Mouse (Mus musculus) CH12.LX (cell line): Measurements from ENCODE around the gene Cacna2d2. TPM values are rescaled to one million over a fixed set of nuclear protein-coding genes. Genes with fewer than 3 reads are reported as not detected.

Experiments
- DNase-seq: peaks from one replicate; pipeline ENCODE4 v3.0.0-alpha.2; 2013; ENCODE audit errors: extremely low read depth
- H3K27ac ChIP-seq: 2 replicates; pipeline ENCODE4 v1.5.1; 2012; ENCODE audit warnings: low read depth, mild to moderate bottlenecking, control low read depth, moderate library complexity; ENCODE audit not compliant: insufficient read depth
- H3K27me3 ChIP-seq: replicated peaks from 2 replicates; pipeline ENCODE3; 2012; ENCODE audit warnings: inconsistent platforms
- H3K36me3 ChIP-seq, 2 experiments: replicated peaks in 1 of 2; 2 replicates each; pipeline versions ENCODE3 to v1.6.1; 2012; ENCODE audit warnings: inconsistent platforms in 1 of 2, low read length in 1 of 2, mild to moderate bottlenecking in 1 of 2, mixed read lengths in 1 of 2, moderate library complexity in 1 of 2; ENCODE audit not compliant: control insufficient read depth in 1 of 2, insufficient read depth in 1 of 2
- H3K4me1 ChIP-seq, 2 experiments: 2 replicates each; pipeline ENCODE4 v1.6.1; 2012; ENCODE audit warnings: inconsistent platforms in 1 of 2, moderate library complexity in 1 of 2; ENCODE audit not compliant: insufficient read depth in 2 of 2, control insufficient read depth in 1 of 2
- H3K4me2 ChIP-seq: 2 replicates; pipeline ENCODE4 v1.6.1; 2012; ENCODE audit warnings: low read depth, mild to moderate bottlenecking, control low read depth; ENCODE audit not compliant: poor library complexity, insufficient read depth, severe bottlenecking
- H3K4me3 ChIP-seq, 3 experiments: fragments of 150-350 bp in 1 of 3; sonication (generic) in 1 of 3; replicated peaks in 1 of 3; 2 replicates each; pipeline versions ENCODE3 to v1.5.1; 2011 to 2012; ENCODE audit warnings: low read depth in 2 of 3, low read length in 2 of 3, mild to moderate bottlenecking in 2 of 3, moderate library complexity in 2 of 3, control low read depth in 1 of 3, improper control_type of control experiment in 1 of 3, inconsistent platforms in 1 of 3, mixed read lengths in 1 of 3; ENCODE audit not compliant: poor library complexity in 1 of 3
- H3K79me2 ChIP-seq: replicated peaks from 2 replicates; pipeline ENCODE4 v1.6.1; 2012; ENCODE audit warnings: mild to moderate bottlenecking, moderate library complexity; ENCODE audit not compliant: control insufficient read depth, poor library complexity, insufficient read depth, severe bottlenecking; ENCODE audit errors: extremely low read depth
- H3K9ac ChIP-seq: 2 replicates; pipeline ENCODE4 v1.6.1; 2012; ENCODE audit warnings: low read depth, mild to moderate bottlenecking, control low read depth, moderate library complexity; ENCODE audit not compliant: insufficient read depth
- H3K9me3 ChIP-seq: replicated peaks from 2 replicates; pipeline ENCODE3; 2012; ENCODE audit warnings: low read length, inconsistent platforms, mixed read lengths
- ELF1 ChIP-seq: IDR thresholded peaks from 2 replicates; pipeline ENCODE4 v1.6.1; 2014; ENCODE audit warnings: low read depth, mild to moderate bottlenecking, inconsistent platforms, low read length, improper control_type of control experiment
- ETS1 ChIP-seq: conservative IDR thresholded peaks from 2 replicates; pipeline ENCODE4 v1.6.1; 2012; ENCODE audit warnings: low read depth, mild to moderate bottlenecking, inconsistent platforms, low read length, improper control_type of control experiment, moderate library complexity
- GABPA ChIP-seq: IDR thresholded peaks from 2 replicates; pipeline ENCODE4 v1.6.1; 2012; ENCODE audit warnings: low read depth, low read length, improper control_type of control experiment, inconsistent platforms; ENCODE audit not compliant: insufficient replicate concordance
- IRF4 ChIP-seq: IDR thresholded peaks from 2 replicates; pipeline ENCODE4 v1.6.1; 2014; ENCODE audit warnings: low read depth, mild to moderate bottlenecking, inconsistent platforms, low read length, improper control_type of control experiment
- MAFK ChIP-seq: IDR thresholded peaks from 2 replicates; pipeline ENCODE4 v1.6.1; 2011; ENCODE audit warnings: low read length, improper control_type of control experiment; ENCODE audit not compliant: insufficient replicate concordance
- MAZ ChIP-seq: IDR thresholded peaks from 2 replicates; pipeline ENCODE4 v1.6.1; 2012; ENCODE audit warnings: low read depth, mild to moderate bottlenecking, inconsistent platforms, low read length, improper control_type of control experiment, moderate library complexity
- MEF2A ChIP-seq: IDR thresholded peaks from 2 replicates; pipeline ENCODE4 v1.6.1; 2014; ENCODE audit warnings: low read depth, mild to moderate bottlenecking, inconsistent platforms, low read length, improper control_type of control experiment, borderline replicate concordance
- MYC ChIP-seq: IDR thresholded peaks from 2 replicates; pipeline ENCODE4 v1.6.1; 2011; ENCODE audit warnings: low read depth, mild to moderate bottlenecking, improper control_type of control experiment, low read length
- NELFE ChIP-seq: IDR thresholded peaks from 2 replicates; pipeline ENCODE4 v1.6.1; 2011; ENCODE audit warnings: low read depth, low read length, improper control_type of control experiment
- NRF1 ChIP-seq: IDR thresholded peaks from 2 replicates; pipeline ENCODE4 v1.6.1; 2014; ENCODE audit warnings: low read depth, mild to moderate bottlenecking, inconsistent platforms, low read length, improper control_type of control experiment, moderate library complexity
- POLR2AphosphoS2 ChIP-seq: IDR thresholded peaks from 2 replicates; pipeline ENCODE4 v1.6.1; 2011; ENCODE audit warnings: low read depth, low read length, improper control_type of control experiment
- RAD21 ChIP-seq: IDR thresholded peaks from 2 replicates; pipeline ENCODE4 v1.6.1; 2011; ENCODE audit warnings: low read depth, mild to moderate bottlenecking, low read length, improper control_type of control experiment, moderate library complexity
- RCOR1 ChIP-seq: conservative IDR thresholded peaks from 2 replicates; pipeline ENCODE4 v1.6.1; 2012; ENCODE audit warnings: low read depth, mild to moderate bottlenecking, inconsistent platforms, low read length, improper control_type of control experiment
- SIN3A ChIP-seq: IDR thresholded peaks from 2 replicates; pipeline ENCODE4 v1.6.1; 2012; ENCODE audit warnings: low read length, improper control_type of control experiment, inconsistent platforms
- SMC3 ChIP-seq: IDR thresholded peaks from 2 replicates; pipeline ENCODE4 v1.6.1; 2011; ENCODE audit warnings: low read depth, low read length, improper control_type of control experiment
- TCF12 ChIP-seq: IDR thresholded peaks from 2 replicates; pipeline ENCODE4 v1.6.1; 2014; ENCODE audit warnings: low read depth, mild to moderate bottlenecking, inconsistent platforms, low read length, improper control_type of control experiment
- UBTF ChIP-seq: IDR thresholded peaks from 2 replicates; pipeline ENCODE4 v1.6.1; 2012; ENCODE audit warnings: low read depth, mild to moderate bottlenecking, inconsistent platforms, low read length, improper control_type of control experiment, moderate library complexity
- ZKSCAN1 ChIP-seq: IDR thresholded peaks from 2 replicates; pipeline ENCODE4 v1.6.1; 2012; ENCODE audit warnings: low read depth, inconsistent platforms, low read length, improper control_type of control experiment, borderline replicate concordance
- dilution Hi-C: fragments of 300-500 bp; cut with MboI; formaldehyde crosslinking; loops from 2 replicates; pipeline ENCODE4 v1.14.3; 2020; ENCODE audit warnings: low sequenced_read_pairs; ENCODE audit not compliant: extremely low pct_unique_long_range_greater_than_20kb, extremely low pct_ligation_motif_present
- in situ Hi-C: fragments of 300-500 bp; cut with MboI; formaldehyde crosslinking; loops from 3 replicates; pipeline ENCODE4 v1.14.3; 2019; ENCODE audit warnings: low sequenced_read_pairs, low pct_ligation_motif_present, low pct_unique_long_range_greater_than_20kb, mixed read lengths
- polyA plus RNA-seq: library from polyadenylated mRNA; unstranded; fragments of >175 nt; gene quantifications from 2 replicates; pipeline ENCODE4 v1.2.1, GENCODE M21; 2012; ENCODE audit warnings: low read depth; ENCODE audit not compliant: insufficient read length
- total RNA-seq, 2 experiments: library from RNA; depleted of rRNA; stranded (reverse); fragments of 300-350 nt in 1 of 2; fragments of >200 nt in 1 of 2; gene quantifications; 2 replicates each; pipeline ENCODE4 v1.2.3; 2012 to 2014

Cacna2d2 gene
- total and polyA plus RNA-seq, 3 experiments: 0.04 TPM; not detected in 2

GRCm38 (mm10) chr9:107432546-107432945, 33.1 kb downstream of the Cacna2d2 start:
- Histone ChIP-seq H3K36me3 (no peaks in the 10 kb centered on the region), H3K27me3 (peaks cover 97% of the 10 kb centered on the region), H3K4me2 (no peak overlapping the region), H3K4me3 (no peak overlapping the region), H3K27ac (no peak overlapping the region), H3K4me1 (no peaks in the 10 kb centered on the region), H3K79me2 (no peaks in the 10 kb centered on the region), H3K9me3 (no peaks in the 10 kb centered on the region), H3K9ac (no peak overlapping the region)
- in situ Hi-C loops: no loop called here
- dilution Hi-C loops: no loop called here
- TF ChIP-seq NELFE (no peak), MAZ (no peak), MAFK (no peak), TCF12 (no peak), ELF1 (no peak), NRF1 (no peak), MEF2A (no peak)
- no peak for DNase-seq

DNA sequence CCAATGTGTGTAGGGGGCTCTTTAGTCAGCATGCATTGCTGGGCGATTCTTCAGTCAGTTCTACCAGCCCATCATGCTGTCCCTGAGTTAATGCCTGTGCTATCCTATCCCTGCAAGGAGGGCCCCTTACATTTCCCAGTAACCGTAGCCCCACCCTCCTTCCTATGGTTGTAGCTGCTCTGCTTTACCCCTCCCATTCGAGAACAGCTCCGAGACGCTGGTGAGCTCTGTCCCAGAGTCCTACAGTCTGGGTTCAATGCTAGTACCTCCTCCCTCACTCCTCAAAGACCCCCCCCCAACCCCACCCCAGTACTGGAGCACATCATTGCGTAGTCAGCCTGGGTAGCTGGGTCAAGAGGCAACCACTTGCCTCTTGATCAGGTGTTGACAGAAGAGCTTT, 35.4 kb downstream of the Cacna2d2 start:
- Histone ChIP-seq H3K4me3 (no peak overlapping the region), H3K9me3 (no peaks in the 10 kb centered on the region), H3K27ac (no peak overlapping the region), H3K9ac (no peak overlapping the region), H3K27me3 (peaks cover 92% of the 10 kb centered on the region), H3K4me1 (no peaks in the 10 kb centered on the region), H3K36me3 (no peaks in the 10 kb centered on the region), H3K4me2 (no peak overlapping the region), H3K79me2 (no peaks in the 10 kb centered on the region)
- TF ChIP-seq SMC3 (no peak), RCOR1 (no peak), MYC (no peak), ZKSCAN1 (no peak), RAD21 (no peak), POLR2AphosphoS2 (no peak), UBTF (no peak), SIN3A (no peak), GABPA (no peak), IRF4 (no peak), ETS1 (no peak)
- dilution Hi-C loops: no loop called here
- no peak for DNase-seq
- in situ Hi-C loops: no loop called here
